Mouse (Mus musculus) Patski (cell line): ENCODE data around the gene Aldh1a2. TPM values are rescaled to one million over a fixed set of nuclear protein-coding genes. Genes with fewer than 3 reads are reported as not detected.
A peak's percentile ranks its signal among the peaks of the same experiment; 100 is the strongest.

Source experiments
- ATAC-seq: fragments of 100-300 bp; one replicate; pipeline ENCODE4 v1.8.0; 2021
- CTCF ChIA-PET: fragments of 350-600 bp; sonication (Branson Sonifier 250); formaldehyde crosslinking; loops from one replicate; lab custom pipeline; 2022; ENCODE audit warnings: inconsistent platforms; lab: Charles Lee
- POLR2A ChIA-PET: fragments of 350-600 bp; sonication (Branson Sonifier 250); formaldehyde crosslinking; loops from one replicate; lab custom pipeline; 2022; ENCODE audit warnings: antibody characterized with exemption, inconsistent platforms; lab: Charles Lee
- DNase-seq: peaks from one replicate; pipeline ENCODE4 v3.0.0-alpha.2; 2011; ENCODE audit warnings: low read depth, low spot score
- H3K27me3 ChIP-seq: fragments of 371-371 bp; one replicate; pipeline ENCODE4 v1.5.1; 2021
- CTCF ChIP-seq: fragments of 100-300 bp; IDR thresholded peaks from one replicate; pipeline ENCODE4 v1.5.1; 2021
- in situ Hi-C: fragments of 300-500 bp; cut with MboI; formaldehyde crosslinking; loops from 3 replicates; pipeline ENCODE4 v1.11.1; 2018; ENCODE audit warnings: low pct_unique_long_range_greater_than_20kb, mixed read lengths
- polyA plus RNA-seq: library from polyadenylated mRNA; unstranded; gene quantifications from one replicate; pipeline ENCODE4 v1.2.3, GENCODE M21; 2021

The Aldh1a2 gene
- polyA plus RNA-seq, 1 experiment from 2014 or later: 138 TPM

GRCm38 (mm10) chr9:71320246-71321155 lies 104.9 kb downstream of the Aldh1a2 start:
- POLR2A ChIA-PET: interaction anchor here (0.6 kb wide), 1 partner anchor 759 kb away, joined by 3 read pairs; no protein-coding TSS in a partner anchor
- CTCF ChIA-PET: interaction anchor here (1.0 to 1.5 kb wide), 6 partner anchors 30 to 105 kb away, joined by 3 to 4 read pairs (median 3); partner anchors contain the start of gene Aldh1a2
- DNase-seq: no peak
- ATAC-seq: no peak
- in situ Hi-C loops: loop anchor here (5.0 to 10.0 kb wide), 2 partner anchors 42 to 106 kb away; partner anchors contain the start of gene Aldh1a2
- H3K27me3 ChIP-seq: no peaks in the 10 kb centered on the region
- peak; percentile 46 for TF ChIP-seq CTCF

- in situ Hi-C loops: loop anchor here (5.0 to 10.0 kb wide), 2 partner anchors 41 to 107 kb away; partner anchors contain the start of gene Aldh1a2
- TF ChIP-seq CTCF: no peak
- ChIA-PET POLR2A (interaction anchor here (0.9 to 1.9 kb wide), 3 partner anchors 11 to 43 kb away, joined by 3 to 7 read pairs (median 7); no protein-coding TSS in a partner anchor), CTCF (interaction anchor here (0.7 to 1.9 kb wide), 5 partner anchors 31 to 1847 kb away, joined by 3 to 7 read pairs (median 3); partner anchors contain the start of gene Aldh1a2)
- ATAC-seq (peak; percentile 65), DNase-seq (peak; percentile 89)
- H3K27me3 ChIP-seq: no peaks in the 10 kb centered on the region
Observed at GRCm38 (mm10) chr9:71321436-71321835, 105.8 kb downstream of the Aldh1a2 start.

GRCm38 (mm10) chr9:71321871-71322270 lies 106.3 kb downstream of the Aldh1a2 start:
- in situ Hi-C loops: loop anchor here (5.0 to 10.0 kb wide), 2 partner anchors 40 to 107 kb away; partner anchors contain the start of gene Aldh1a2
- no peaks in the 10 kb centered on the region for H3K27me3 ChIP-seq
- ChIA-PET POLR2A (interaction anchor here (0.7 to 1.9 kb wide), 4 partner anchors 10 to 105 kb away, joined by 3 to 7 read pairs (median 6); no protein-coding TSS in a partner anchor), CTCF (interaction anchor here (0.7 to 1.9 kb wide), 4 partner anchors 38 to 1847 kb away, joined by 3 to 7 read pairs (median 4); partner anchors contain the start of gene Aldh1a2)
- ATAC-seq (peak; percentile 82), DNase-seq (peak; percentile 51)
- no peak for TF ChIP-seq CTCF

GRCm38 (mm10) chr9:71323303-71323952 lies 107.8 kb downstream of the Aldh1a2 start:
- DNase-seq (no peak), ATAC-seq (no peak)
- POLR2A ChIA-PET: no interaction called here
- H3K27me3 ChIP-seq: no peaks in the 10 kb centered on the region
- CTCF ChIA-PET: interaction anchor here (1.9 kb wide), 1 partner anchor 36 kb away, joined by 5 read pairs; no protein-coding TSS in a partner anchor
- in situ Hi-C loops: loop anchor here (5.0 to 10.0 kb wide), 2 partner anchors 39 to 109 kb away; partner anchors contain the start of gene Aldh1a2
- no peak for TF ChIP-seq CTCF

GRCm38 (mm10) chr9:71324060-71324459 lies 108.5 kb downstream of the Aldh1a2 start:
- no peak for TF ChIP-seq CTCF
- H3K27me3 ChIP-seq: no peaks in the 10 kb centered on the region
- no peak for DNase-seq
- in situ Hi-C loops: loop anchor here (5.0 to 10.0 kb wide), 2 partner anchors 38 to 109 kb away; partner anchors contain the start of gene Aldh1a2
- CTCF ChIA-PET: interaction anchor here (1.2 kb wide), 1 partner anchor 14 kb away, joined by 3 read pairs; no protein-coding TSS in a partner anchor
- no peak for ATAC-seq
- POLR2A ChIA-PET: no interaction called here

GRCm38 (mm10) chr9:71326261-71326660 lies 110.7 kb downstream of the Aldh1a2 start:
- ChIA-PET CTCF (no interaction called here), POLR2A (no interaction called here)
- DNase-seq: no peak
- no peaks in the 10 kb centered on the region for H3K27me3 ChIP-seq
- TF ChIP-seq CTCF: no peak
- in situ Hi-C loops: loop anchor here (10.0 kb wide), 1 partner anchor 111 kb away; the partner anchor contains the start of gene Aldh1a2
- ATAC-seq: no peak

- no peak for ATAC-seq
- in situ Hi-C loops: no loop called here
Observed at GRCm38 (mm10) chr9:71331661-71332060, 116.1 kb downstream of the Aldh1a2 start.

GRCm38 (mm10) chr9:71336674-71337073 lies 121.1 kb downstream of the Aldh1a2 start:
- DNase-seq (no peak), ATAC-seq (no peak)
- in situ Hi-C loops: no loop called here
- ChIA-PET POLR2A (interaction anchor here (0.6 kb wide), 1 partner anchor 9 kb away, joined by 3 read pairs; no protein-coding TSS in a partner anchor), CTCF (no interaction called here)
- no peaks in the 10 kb centered on the region for H3K27me3 ChIP-seq
- TF ChIP-seq CTCF: no peak

More at GRCm38 (mm10) chr9:71331661-71332060, 116.1 kb downstream of the Aldh1a2 start:
- TF ChIP-seq CTCF: no peak
- no peaks in the 10 kb centered on the region for H3K27me3 ChIP-seq
- DNase-seq: no peak
- ChIA-PET CTCF (interaction anchor here (1.0 kb wide), 1 partner anchor 22 kb away, joined by 3 read pairs; no protein-coding TSS in a partner anchor), POLR2A (interaction anchor here (1.4 kb wide), 1 partner anchor 10 kb away, joined by 7 read pairs; no protein-coding TSS in a partner anchor)

GRCm38 (mm10) chr9:71337425-71337824 lies 121.8 kb downstream of the Aldh1a2 start:
- ChIA-PET CTCF (interaction anchor here (0.9 kb wide), 1 partner anchor 18 kb away, joined by 3 read pairs; no protein-coding TSS in a partner anchor), POLR2A (interaction anchor here (0.6 to 0.7 kb wide), 2 partner anchors 8 to 9 kb away, joined by 3 read pairs; no protein-coding TSS in a partner anchor)
- in situ Hi-C loops: no loop called here
- ATAC-seq: no peak
- no peak for TF ChIP-seq CTCF
- no peaks in the 10 kb centered on the region for H3K27me3 ChIP-seq
- DNase-seq: no peak
